Mouse (Mus musculus) kidney, embryonic 16.5 days (tissue): ENCODE measurements around the gene Fgfr2. TPM values are rescaled to one million over a fixed set of nuclear protein-coding genes. Genes with fewer than 3 reads are reported as not detected.

ENCODE experiments used
- ATAC-seq: fragments of 200-750 bp; cut with Nextera tagmentation; 2 replicates; pipeline ENCODE4 v1.8.0; 2017; ENCODE audit warnings: moderate TSS enrichment; ENCODE audit not compliant: low FRiP score, low TSS enrichment
- H3K27ac ChIP-seq: fragments of 300-500 bp; sonication (generic); 2 replicates; pipeline ENCODE4 v1.5.1; 2014; ENCODE audit warnings: low read length
- H3K27me3 ChIP-seq: fragments of 300-500 bp; sonication (generic); 2 replicates; pipeline ENCODE4 v1.6.1; 2014; ENCODE audit warnings: low read length, control low read depth, mixed read lengths; ENCODE audit not compliant: insufficient read depth
- H3K36me3 ChIP-seq: fragments of 300-500 bp; sonication (generic); 2 replicates; pipeline ENCODE4 v1.6.1; 2014; ENCODE audit warnings: low read length, control low read depth, mixed read lengths; ENCODE audit not compliant: insufficient read depth
- H3K4me1 ChIP-seq: fragments of 300-500 bp; sonication (generic); 2 replicates; pipeline ENCODE4 v1.6.1; 2014; ENCODE audit warnings: low read length, control low read depth, mixed read lengths; ENCODE audit not compliant: insufficient read depth
- H3K4me2 ChIP-seq: fragments of 300-500 bp; sonication (generic); replicated peaks from 2 replicates; pipeline ENCODE4 v1.6.1; 2014; ENCODE audit warnings: low read depth, low read length
- H3K4me3 ChIP-seq: fragments of 300-500 bp; sonication (generic); 2 replicates; pipeline ENCODE4 v1.5.1; 2014; ENCODE audit warnings: mild to moderate bottlenecking, low read length
- H3K9ac ChIP-seq: fragments of 300-500 bp; sonication (generic); replicated peaks from 2 replicates; pipeline ENCODE4 v1.6.1; 2014; ENCODE audit warnings: low read length
- H3K9me3 ChIP-seq: fragments of 300-500 bp; sonication (generic); 2 replicates; pipeline ENCODE4 v1.6.1; 2016; ENCODE audit warnings: low read length, control low read depth
- WGBS: fragments of 180-500 bp; shearing (Covaris S2); extraction: QIAGEN DNeasy Blood & Tissue Kit; methylation state at CpG from one replicate; pipeline ENCODE4 v1.1.7; 2014; 5-methylcytosine and 5-hydroxymethylcytosine counted together
- polyA plus RNA-seq: library from polyadenylated mRNA; unstranded; fragments of >200 nt; fragmentation: Nextera tagmentation; extraction: Ambion mirVana; gene quantifications from 2 replicates; pipeline ENCODE4 v1.2.1, GENCODE M21; 2015

Fgfr2 gene
- polyA plus RNA-seq, 1 experiment from 2014 or later: 118 TPM

- H3K4me2 ChIP-seq: no peak overlapping the region
- H3K9ac ChIP-seq: no peak overlapping the region
- no peak for ATAC-seq
- 72% methylated on average over 2 of the region's 2 CpGs for WGBS
- 0 out of 2 replicates have a peak, but pooled peaks cover 2% of the 10 kb centered on the region for H3K9me3 ChIP-seq
- no peak overlapping the region for H3K27ac ChIP-seq
- H3K4me3 ChIP-seq: no peak overlapping the region
- H3K36me3 ChIP-seq: peaks cover 55% of the 10 kb centered on the region
- no peaks in the 10 kb centered on the region for H3K27me3 ChIP-seq
- peaks cover 10% of the 10 kb centered on the region for H3K4me1 ChIP-seq
Measured at GRCm38 (mm10) chr7:132882343-132882742, 240.8 kb downstream of the Fgfr2 start.

GRCm38 (mm10) chr7:132880276-132880675, 242.9 kb downstream of the Fgfr2 start:
- Histone ChIP-seq H3K4me2 (no peak overlapping the region), H3K4me3 (no peak overlapping the region), H3K27ac (no peak overlapping the region), H3K4me1 (no peaks in the 10 kb centered on the region), H3K36me3 (peaks cover 74% of the 10 kb centered on the region), H3K9ac (no peak overlapping the region), H3K27me3 (no peaks in the 10 kb centered on the region), H3K9me3 (0 out of 2 replicates have a peak, but pooled peaks cover 2% of the 10 kb centered on the region)
- no peak for ATAC-seq
- 100% methylated on average over 1 of the region's 1 CpGs for WGBS

GRCm38 (mm10) chr7:132875391-132876086, 247.6 kb downstream of the Fgfr2 start:
- Histone ChIP-seq H3K27ac (peak overlapping the region; percentile 79), H3K4me3 (no peak overlapping the region), H3K4me1 (peaks cover 5% of the 10 kb centered on the region; the same call in 1 of the 2 replicates), H3K9me3 (no peaks in the 10 kb centered on the region), H3K27me3 (no peaks in the 10 kb centered on the region), H3K4me2 (no peak overlapping the region), H3K9ac (no peak overlapping the region), H3K36me3 (peaks cover 65% of the 10 kb centered on the region)
- WGBS: 65% methylated on average over 2 of the region's 2 CpGs
- peak; percentile 75 for ATAC-seq

DNA sequence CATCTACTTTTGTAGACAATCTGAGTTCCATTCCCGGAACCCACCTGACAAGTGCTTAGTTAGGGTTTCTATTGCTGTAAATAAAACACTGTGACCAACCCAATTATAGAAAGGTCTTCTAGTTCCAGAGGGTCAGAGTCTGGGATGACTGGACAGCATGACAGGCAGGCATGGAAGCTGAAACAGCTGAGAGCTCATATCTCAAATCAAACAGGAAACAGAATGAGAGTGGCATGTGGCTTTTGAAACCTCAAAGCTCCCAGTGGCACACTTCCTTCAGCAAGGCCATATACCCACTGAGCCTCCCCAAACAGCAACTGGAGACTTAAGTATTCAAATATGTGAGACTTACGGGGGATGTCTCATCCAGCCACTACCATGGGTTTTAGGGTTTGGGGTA, 250.1 kb downstream of the Fgfr2 start:
- Histone ChIP-seq H3K27me3 (no peaks in the 10 kb centered on the region), H3K36me3 (peaks cover 62% of the 10 kb centered on the region), H3K4me3 (no peak overlapping the region), H3K27ac (no peak overlapping the region), H3K4me1 (peaks cover 5% of the 10 kb centered on the region; the same call in 1 of the 2 replicates), H3K9ac (no peak overlapping the region), H3K4me2 (no peak overlapping the region), H3K9me3 (no peaks in the 10 kb centered on the region)
- WGBS: 89% methylated on average over 2 of the region's 2 CpGs
- ATAC-seq: no peak

- H3K9ac ChIP-seq: no peak overlapping the region
Measured at GRCm38 (mm10) chr7:132866316-132866715, 256.8 kb downstream of the Fgfr2 start.

DNA sequence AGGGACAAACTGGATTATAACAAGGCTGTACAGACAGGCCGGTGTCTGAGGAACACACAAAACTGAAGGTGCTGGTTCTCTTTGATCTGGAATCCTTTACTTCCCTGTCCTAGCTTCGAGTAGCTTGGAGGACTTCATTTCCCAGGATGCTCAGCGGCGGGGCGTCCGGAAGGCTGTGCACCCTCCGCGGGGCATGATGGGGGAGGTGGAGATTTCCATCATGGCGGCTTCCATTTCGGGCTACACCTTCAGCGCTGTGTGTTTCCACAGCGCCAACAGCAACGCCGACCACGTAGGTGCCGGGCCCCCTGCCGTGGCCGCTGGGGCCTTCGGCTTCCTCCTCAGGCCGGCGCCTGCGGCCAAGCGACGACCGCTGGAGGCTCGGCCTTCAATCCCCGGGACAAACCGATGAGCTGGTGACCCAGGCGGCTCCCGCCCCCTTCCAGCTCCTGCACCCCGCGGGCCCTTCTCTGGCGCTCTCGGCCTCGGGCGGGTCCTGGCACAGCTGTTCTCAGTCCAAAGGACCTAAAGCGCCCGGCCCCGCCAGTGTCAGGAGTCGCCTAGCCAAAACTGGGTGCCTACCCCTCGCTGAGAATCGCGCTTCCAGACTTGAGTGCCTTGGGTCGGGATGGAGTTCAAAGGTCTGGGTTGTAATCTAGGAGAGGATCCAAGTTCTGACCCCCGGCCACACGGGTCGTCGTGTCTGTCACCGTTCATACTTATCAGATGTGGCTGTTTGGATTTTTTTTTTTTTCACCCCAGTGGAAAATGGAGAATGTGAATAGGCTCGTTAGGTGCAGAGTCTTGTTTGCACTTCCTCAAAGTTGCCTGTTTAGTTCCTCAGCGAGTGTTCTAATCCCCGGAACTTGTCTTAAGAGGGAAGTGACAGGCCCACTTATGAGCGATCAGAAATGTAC, 263.9 kb downstream of the Fgfr2 start, which contains the start of gene Abraxas2:
Abraxas2 (plus strand) TSS at position 184 of the 917 bp plus-strand sequence.
- H3K27me3 ChIP-seq: no peaks in the 10 kb centered on the region
- peak within 1 kb of the TSS; percentile 68 for H3K4me2 ChIP-seq
- H3K4me3 ChIP-seq: peak within 1 kb of the TSS; percentile 99
- WGBS: under 1% methylated on average over 53 of the region's 53 CpGs
- peak within 1 kb of the TSS; percentile 82 for H3K27ac ChIP-seq
- ATAC-seq: peak; percentile 94
- peaks cover 11% of the 10 kb centered on the region for H3K4me1 ChIP-seq
- no peaks in the 10 kb centered on the region for H3K36me3 ChIP-seq
- no peaks in the 10 kb centered on the region for H3K9me3 ChIP-seq
- H3K9ac ChIP-seq: peak within 1 kb of the TSS; percentile 97

More at GRCm38 (mm10) chr7:132866316-132866715, 256.8 kb downstream of the Fgfr2 start:
- H3K4me1 ChIP-seq: no peaks in the 10 kb centered on the region
- no peak overlapping the region for H3K27ac ChIP-seq
- 93% methylated on average over 9 of the region's 9 CpGs for WGBS
- no peak for ATAC-seq
- H3K4me3 ChIP-seq: no peak overlapping the region
- H3K4me2 ChIP-seq: no peak overlapping the region
- H3K27me3 ChIP-seq: no peaks in the 10 kb centered on the region
- peaks cover 37% of the 10 kb centered on the region for H3K36me3 ChIP-seq
- H3K9me3 ChIP-seq: no peaks in the 10 kb centered on the region

DNA sequence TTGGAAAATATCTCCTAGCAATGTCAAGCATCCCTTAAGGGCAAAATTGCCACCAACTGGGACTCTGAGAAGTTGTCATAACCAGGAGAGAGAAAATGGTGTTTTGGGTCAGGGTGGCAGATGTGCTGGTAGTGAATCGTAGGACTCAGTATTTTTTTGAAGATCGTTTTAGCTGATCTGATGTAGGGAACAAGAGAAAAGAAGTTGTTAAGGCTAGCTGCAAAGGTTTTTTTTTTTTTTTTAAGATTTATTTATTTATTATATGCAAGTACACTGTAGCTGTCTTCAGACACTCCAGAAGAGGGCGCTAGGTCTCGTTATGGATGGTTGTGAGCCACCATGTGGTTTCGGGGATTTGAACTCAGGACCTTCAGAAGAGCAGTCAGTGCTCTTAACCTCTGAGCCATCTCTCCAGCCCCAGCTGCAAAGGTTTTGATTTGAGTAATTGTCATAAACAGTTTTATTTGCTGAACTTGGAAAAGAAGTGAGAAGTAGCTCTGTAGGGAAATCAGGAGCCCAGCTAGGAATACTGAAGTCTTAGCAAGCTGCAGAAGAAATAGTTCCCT, 265.0 kb downstream of the Fgfr2 start:
- H3K36me3 ChIP-seq: no peaks in the 10 kb centered on the region
- WGBS: 69% methylated on average over 5 of the region's 5 CpGs
- no peak overlapping the region for H3K9ac ChIP-seq

DNA sequence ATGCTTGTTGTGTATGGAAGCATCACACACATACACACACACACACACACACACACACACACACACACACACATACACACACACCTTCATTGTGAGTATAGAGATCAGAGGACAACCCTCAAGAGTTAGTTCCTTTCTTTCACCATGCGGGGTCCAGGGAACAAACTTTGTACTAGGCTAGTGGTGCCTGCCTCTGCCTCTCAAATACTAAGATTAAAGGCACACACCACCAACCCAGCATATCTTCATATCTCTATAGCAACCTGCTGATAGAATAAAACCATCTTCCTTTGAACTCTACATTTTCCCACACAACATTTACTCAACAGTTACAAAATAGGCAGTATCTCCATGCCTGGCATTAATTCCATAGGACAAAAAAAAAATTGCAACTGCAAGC, 267.1 kb downstream of the Fgfr2 start:
- Histone ChIP-seq H3K36me3 (no peaks in the 10 kb centered on the region), H3K4me3 (no peak overlapping the region), H3K9ac (no peak overlapping the region), H3K27me3 (no peaks in the 10 kb centered on the region), H3K27ac (no peak overlapping the region), H3K4me2 (no peak overlapping the region), H3K9me3 (no peaks in the 10 kb centered on the region), H3K4me1 (peaks cover 19% of the 10 kb centered on the region)
- no peak for ATAC-seq
- 86% methylated on average over 1 of the region's 1 CpGs for WGBS

More for the DNA sequence above, 265.0 kb downstream of the Fgfr2 start:
- no peak for ATAC-seq
- Histone ChIP-seq H3K4me1 (peaks cover 11% of the 10 kb centered on the region), H3K9me3 (no peaks in the 10 kb centered on the region), H3K4me2 (no peak overlapping the region), H3K4me3 (no peak overlapping the region), H3K27me3 (no peaks in the 10 kb centered on the region), H3K27ac (no peak overlapping the region)

GRCm38 (mm10) chr7:132853946-132854345, 269.2 kb downstream of the Fgfr2 start:
- no peaks in the 10 kb centered on the region for H3K9me3 ChIP-seq
- no peak overlapping the region for H3K4me3 ChIP-seq
- H3K4me1 ChIP-seq: peaks cover 11% of the 10 kb centered on the region
- WGBS: 80% methylated on average over 4 of the region's 4 CpGs
- no peak overlapping the region for H3K4me2 ChIP-seq
- peaks cover 7% of the 10 kb centered on the region; the same call in 1 of the 2 replicates for H3K36me3 ChIP-seq
- no peak for ATAC-seq
- H3K27me3 ChIP-seq: no peaks in the 10 kb centered on the region
- H3K9ac ChIP-seq: no peak overlapping the region
- no peak overlapping the region for H3K27ac ChIP-seq
